Mouse (Mus musculus) heart, adult 2 months (tissue): Measurements from ENCODE around the gene Rcvrn.

ENCODE experiments used
- CTCF ChIP-seq: fragments of 200-600 bp; IDR thresholded peaks from 2 replicates; pipeline ENCODE4 v1.8.1; 2022; ENCODE audit warnings: antibody characterized with exemption, mild to moderate bottlenecking, moderate library complexity
- EP300 ChIP-seq: fragments of 200-500 bp; IDR thresholded peaks from 2 replicates; pipeline ENCODE4 v1.6.1; 2011; ENCODE audit warnings: low read depth, low read length, control low read depth; ENCODE audit not compliant: insufficient read depth

DNA sequence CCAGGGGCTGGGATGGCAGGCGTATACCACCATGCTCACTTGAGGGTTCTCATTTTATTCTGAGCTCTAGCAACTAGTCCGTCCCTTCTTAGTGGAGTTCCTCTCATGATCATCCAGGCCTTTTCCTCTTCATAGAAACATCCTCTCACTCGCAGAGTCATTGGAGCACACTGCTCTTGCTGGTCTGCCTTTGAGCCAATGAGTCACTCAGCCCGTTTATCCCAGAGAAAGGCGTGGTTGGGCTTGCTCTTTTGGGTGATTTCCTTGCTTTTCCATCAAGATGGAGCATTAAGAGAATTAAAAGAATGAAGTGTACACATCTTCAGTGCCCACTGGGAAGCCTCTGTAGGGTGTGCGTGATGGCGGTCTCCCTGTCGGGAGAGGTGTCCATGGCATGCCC lies 33.7 kb upstream of the Rcvrn start:
- no peak for TF ChIP-seq CTCF
- TF ChIP-seq EP300, result no peak
